Mouse (Mus musculus): Measurements from ENCODE around the gene Ubl4b. TPM values are rescaled to one million over a fixed set of nuclear protein-coding genes. Genes with fewer than 3 reads are reported as not detected.

Gene Ubl4b
- total RNA-seq, 2 experiments from 2014 or later: not detected

Other genes starting within 250 kb of the Ubl4b start
- 10 to 100 TPM; 24.2 to 30.0 TPM for gene Rbm15, start 221.4 kb downstream of the Ubl4b start, total RNA-seq (2021)
- gene Kcnc4, start 95.5 kb downstream of the Ubl4b start, total RNA-seq (2021): 10 to 100 TPM; 65.5 to 73.0 TPM
- gene Slc6a17, start 37.1 kb downstream of the Ubl4b start, total RNA-seq (2021): 100 to 1,000 TPM; 377 to 415 TPM
- 1 to 10 TPM in 1 of 2 experiments, under 1 TPM in 1; 0.96 to 1.5 TPM for gene Alx3, start 40.0 kb upstream of the Ubl4b start, total RNA-seq (2021)
- gene Gm10961, start 76.2 kb upstream of the Ubl4b start, total RNA-seq (2021): not detected
- gene Strip1, start 76.6 kb upstream of the Ubl4b start, total RNA-seq (2021): 10 to 100 TPM; 58.0 to 63.7 TPM
- gene Ahcyl1, start 141.5 kb upstream of the Ubl4b start, total RNA-seq (2021): 100 to 1,000 TPM; 325 TPM
- gene Csf1, start 205.4 kb upstream of the Ubl4b start, total RNA-seq (2021): 10 to 100 TPM; 12.4 to 14.0 TPM

Data from left cerebral cortex, postnatal 36 days (tissue).